Mouse (Mus musculus) myocyte (in vitro differentiated cells): ENCODE measurements around the gene D3Ertd254e. TPM values are rescaled to one million over a fixed set of nuclear protein-coding genes. Genes with fewer than 3 reads are reported as not detected.

Source experiments
- H3K27me3 ChIP-seq: one replicate; pipeline ENCODE4 v1.6.1; 2011; ENCODE audit not compliant: control insufficient read depth, insufficient read depth, insufficient read length
- H3K36me3 ChIP-seq: one replicate; pipeline ENCODE4 v1.6.1; 2011; ENCODE audit not compliant: control insufficient read depth, insufficient read depth
- H3K4me2 ChIP-seq: one replicate; pipeline ENCODE4 v1.6.1; 2011; ENCODE audit warnings: low read depth, control low read depth
- H3K4me3 ChIP-seq: one replicate; pipeline ENCODE4 v1.5.1; 2011; ENCODE audit warnings: mild to moderate bottlenecking, control low read depth, moderate library complexity
- H3K79me2 ChIP-seq: one replicate; pipeline ENCODE4 v1.6.1; 2011; ENCODE audit not compliant: control insufficient read depth, insufficient read depth
- H3ac ChIP-seq: one replicate; pipeline ENCODE4 v1.6.1; 2011; ENCODE audit not compliant: control insufficient read depth, insufficient read length
- CEBPB ChIP-seq: IDR thresholded peaks from 2 replicates; pipeline ENCODE4 v1.6.1; 2011; ENCODE audit warnings: mild to moderate bottlenecking, moderate library complexity; ENCODE audit not compliant: poor library complexity, insufficient read depth, severe bottlenecking
- E2F4 ChIP-seq: IDR thresholded peaks from one replicate; pipeline ENCODE4 v1.6.1; 2011; ENCODE audit warnings: mild to moderate bottlenecking, control low read depth, moderate library complexity; ENCODE audit not compliant: insufficient read depth
- MAX ChIP-seq: IDR thresholded peaks from one replicate; pipeline ENCODE4 v1.6.1; 2011; ENCODE audit warnings: low read depth, mild to moderate bottlenecking, control low read depth
- MYOD1 ChIP-seq, 3 experiments: IDR thresholded peaks; one replicate each; pipeline ENCODE4 v1.6.1; 2011; ENCODE audit warnings: control low read depth in 2 of 3, low read depth in 2 of 3, mild to moderate bottlenecking in 2 of 3, moderate library complexity in 1 of 3; ENCODE audit not compliant: insufficient read length in 2 of 3, control insufficient read depth in 1 of 3
- MYOG ChIP-seq, 3 experiments: IDR thresholded peaks; one replicate each; pipeline ENCODE4 v1.6.1; 2011; ENCODE audit warnings: control low read depth in 2 of 3, low read depth in 2 of 3, mild to moderate bottlenecking in 2 of 3; ENCODE audit not compliant: insufficient read length in 2 of 3, control insufficient read depth in 1 of 3, insufficient read depth in 1 of 3
- POLR2A ChIP-seq: IDR thresholded peaks from one replicate; pipeline ENCODE4 v1.6.1; 2011; ENCODE audit warnings: low read depth, mild to moderate bottlenecking, control low read depth, moderate library complexity; ENCODE audit not compliant: insufficient read length
- POLR2AphosphoS2 ChIP-seq: IDR thresholded peaks from one replicate; pipeline ENCODE4 v1.6.1; 2011; ENCODE audit warnings: low read depth, control low read depth; ENCODE audit not compliant: insufficient read length
- REST ChIP-seq: IDR thresholded peaks from one replicate; pipeline ENCODE4 v1.6.1; 2011; ENCODE audit warnings: mild to moderate bottlenecking, control low read depth, moderate library complexity; ENCODE audit not compliant: insufficient read depth, insufficient read length
- SRF ChIP-seq: IDR thresholded peaks from one replicate; pipeline ENCODE4 v1.6.1; 2011; ENCODE audit warnings: low read depth; ENCODE audit not compliant: control insufficient read depth, insufficient read length
- TCF12 ChIP-seq: IDR thresholded peaks from one replicate; pipeline ENCODE4 v1.6.1; 2011; ENCODE audit warnings: mild to moderate bottlenecking, control low read depth; ENCODE audit not compliant: poor library complexity, insufficient read depth, severe bottlenecking
- TCF3 ChIP-seq: IDR thresholded peaks from one replicate; pipeline ENCODE4 v1.6.1; 2011; ENCODE audit warnings: low read depth, control low read depth; ENCODE audit not compliant: insufficient read length
- USF1 ChIP-seq: IDR thresholded peaks from one replicate; pipeline ENCODE4 v1.6.1; 2011; ENCODE audit warnings: low read depth, mild to moderate bottlenecking, control low read depth, moderate library complexity
- polyA plus RNA-seq: library from polyadenylated mRNA; unstranded; fragments of >200 nt; fragmentation: generic; extraction: Trizol; gene quantifications from one replicate; pipeline ENCODE4 v1.2.1, GENCODE M21; 2012; ENCODE audit warnings: missing spikeins

D3Ertd254e gene
- polyA plus RNA-seq, 1 experiment, result 1.0 TPM

- Histone ChIP-seq H3K4me3 (no peak overlapping the region), H3K4me2 (no peak overlapping the region), H3ac (no peak overlapping the region), H3K27me3 (no peaks in the 10 kb centered on the region), H3K36me3 (peaks cover 6% of the 10 kb centered on the region), H3K79me2 (no peaks in the 10 kb centered on the region)
- TF ChIP-seq E2F4 (no peak), REST (no peak), POLR2AphosphoS2 (peak; percentile 57), MYOG (IDR thresholded peaks at IDR 0.05; ENCODE audit: control insufficient read depth in 1 of 3, insufficient read depth in 1 of 3, insufficient read length in 2 of 3, low read depth in 2 of 3) (no peak), MYOD1 (IDR thresholded peaks at IDR 0.05; ENCODE audit: control insufficient read depth in 1 of 3, insufficient read length in 2 of 3, low read depth in 2 of 3) (no peak), TCF12 (no peak)
Measured at GRCm38 (mm10) chr3:36170670-36171210, 19.9 kb downstream of the D3Ertd254e start.

- Histone ChIP-seq H3K27me3 (no peaks in the 10 kb centered on the region), H3K4me3 (no peak overlapping the region), H3K79me2 (no peaks in the 10 kb centered on the region), H3K4me2 (no peak overlapping the region), H3K36me3 (peaks cover under 1% of the 10 kb centered on the region), H3ac (no peak overlapping the region)
- TF ChIP-seq MYOG (IDR thresholded peaks at IDR 0.05; ENCODE audit: control insufficient read depth in 1 of 3, insufficient read depth in 1 of 3, insufficient read length in 2 of 3, low read depth in 2 of 3), result no peak
Measured at GRCm38 (mm10) chr3:36171348-36171747, 20.5 kb downstream of the D3Ertd254e start.

GRCm38 (mm10) chr3:36173761-36174160 lies 22.9 kb downstream of the D3Ertd254e start:
- Histone ChIP-seq H3ac (no peak overlapping the region), H3K27me3 (no peaks in the 10 kb centered on the region), H3K4me2 (no peak overlapping the region), H3K36me3 (no peaks in the 10 kb centered on the region), H3K79me2 (no peaks in the 10 kb centered on the region), H3K4me3 (no peak overlapping the region)
- TF ChIP-seq TCF3 (no peak), USF1 (no peak), E2F4 (no peak), CEBPB (no peak), MYOD1 (IDR thresholded peaks at IDR 0.05; ENCODE audit: control insufficient read depth in 1 of 3, insufficient read length in 2 of 3, low read depth in 2 of 3) (no peak), REST (no peak), MYOG (IDR thresholded peaks at IDR 0.05; ENCODE audit: control insufficient read depth in 1 of 3, insufficient read depth in 1 of 3, insufficient read length in 2 of 3, low read depth in 2 of 3) (no peak), MAX (no peak)

- Histone ChIP-seq H3ac (no peak overlapping the region), H3K27me3 (no peaks in the 10 kb centered on the region), H3K36me3 (no peaks in the 10 kb centered on the region), H3K4me2 (no peak overlapping the region), H3K79me2 (no peaks in the 10 kb centered on the region), H3K4me3 (no peak overlapping the region)
- no peak for TF ChIP-seq USF1
- TF ChIP-seq E2F4, result no peak
- TF ChIP-seq TCF12, result no peak
- TF ChIP-seq MYOG (IDR thresholded peaks at IDR 0.05; ENCODE audit: control insufficient read depth in 1 of 3, insufficient read depth in 1 of 3, insufficient read length in 2 of 3, low read depth in 2 of 3), result no peak
- no peak for TF ChIP-seq SRF
- no peak for TF ChIP-seq MYOD1 (IDR thresholded peaks at IDR 0.05; ENCODE audit: control insufficient read depth in 1 of 3, insufficient read length in 2 of 3, low read depth in 2 of 3)
- TF ChIP-seq REST, result no peak
- no peak for TF ChIP-seq POLR2A
- no peak for TF ChIP-seq MAX
- no peak for TF ChIP-seq CEBPB
- no peak for TF ChIP-seq POLR2AphosphoS2
- no peak for TF ChIP-seq TCF3
Measured at GRCm38 (mm10) chr3:36181519-36181918, 30.7 kb downstream of the D3Ertd254e start.

- no peak overlapping the region for H3K4me2 ChIP-seq
- H3K36me3 ChIP-seq, result no peaks in the 10 kb centered on the region
- no peaks in the 10 kb centered on the region for H3K27me3 ChIP-seq
- H3ac ChIP-seq, result no peak overlapping the region
- TF ChIP-seq MYOG (IDR thresholded peaks at IDR 0.05; ENCODE audit: control insufficient read depth in 1 of 3, insufficient read depth in 1 of 3, insufficient read length in 2 of 3, low read depth in 2 of 3), result no peak
- no peak for TF ChIP-seq SRF
- no peak for TF ChIP-seq TCF3
- no peak for TF ChIP-seq TCF12
- no peak overlapping the region for H3K4me3 ChIP-seq
- H3K79me2 ChIP-seq, result no peaks in the 10 kb centered on the region
Measured at GRCm38 (mm10) chr3:36186510-36186909, 35.7 kb downstream of the D3Ertd254e start.
